In the genomic region with DNA sequence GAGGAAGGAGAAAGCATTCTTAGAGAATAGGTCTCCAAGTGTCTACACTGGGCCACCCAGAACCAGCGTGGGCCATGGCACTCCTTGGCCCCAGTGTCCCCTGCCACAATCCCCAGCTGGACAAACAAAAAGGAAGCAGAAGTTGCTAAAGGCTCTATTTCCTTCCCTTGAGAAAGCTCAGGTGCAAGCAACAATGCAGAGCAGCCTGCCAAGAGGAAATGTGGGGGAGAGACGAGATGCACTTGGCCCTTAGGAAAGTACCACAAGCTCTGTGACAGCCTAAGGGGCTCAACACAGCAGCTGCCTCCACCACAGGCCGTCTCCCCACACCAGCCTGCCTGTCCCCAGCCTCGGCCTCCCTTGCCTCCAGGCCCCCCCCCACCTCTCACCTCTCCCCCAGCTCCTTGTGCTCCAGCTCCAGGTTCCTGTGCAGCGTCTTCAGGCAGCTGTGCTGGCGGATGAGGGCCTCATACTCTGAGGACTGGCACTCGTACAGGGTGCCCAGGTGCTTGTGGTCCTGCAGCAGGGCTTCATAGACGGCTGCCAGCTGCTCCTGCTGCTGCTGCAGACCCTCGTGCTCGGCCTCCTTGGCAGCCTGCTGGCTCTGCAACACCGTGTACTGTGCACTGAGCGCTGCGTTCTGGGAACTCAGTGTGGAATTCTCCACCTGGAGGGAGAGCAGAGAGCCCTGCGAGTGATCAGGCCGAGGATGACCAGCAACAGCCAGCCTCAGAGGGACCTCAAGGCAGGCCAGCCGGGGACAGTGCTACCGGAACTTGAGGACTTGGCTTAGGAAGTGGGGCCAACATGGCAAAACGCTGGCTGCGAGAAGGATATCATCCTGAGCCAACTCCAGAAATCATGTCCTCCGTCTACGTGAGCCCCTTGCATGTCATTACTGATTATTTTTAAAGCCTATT, we compare ENCODE assay signal across 9 mouse cellular contexts. TPM values are rescaled to one million over a fixed set of nuclear protein-coding genes. Genes with fewer than 3 reads are reported as not detected.
DNase-seq lines count a peak whose midpoint lies in the region; ATAC-seq and TF ChIP-seq lines count a peak whose summit lies in the region.
"Had no signal": no experiment of that assay in that cellular context is flagged by ENCODE, and none has a peak within 500 bp of the region (broad histone marks: within the 10 kb centered on the region; RNA-seq: fewer than 3 reads in every experiment).

No protein-coding gene starts in this region.

- no peak overlapping the region for H3K4me3 ChIP-seq in limb, embryonic 14.5 days (replicated peaks; ENCODE audit: low read length)
- H3K4me3 ChIP-seq: liver, embryonic 13.5 days had no signal

- H3K27ac ChIP-seq in limb, embryonic 14.5 days (replicated peaks; ENCODE audit: low read depth, low read length), result peak overlapping the region; percentile 55
- H3K27ac ChIP-seq: liver, embryonic 13.5 days had no signal

- H3K9me3 ChIP-seq in limb, embryonic 14.5 days (ENCODE audit: control insufficient read depth, low read length), result no peaks in the 10 kb centered on the region
- H3K9me3 ChIP-seq: liver, embryonic 13.5 days had no signal

- no peaks in the 10 kb centered on the region for H3K4me1 ChIP-seq in limb, embryonic 14.5 days (ENCODE audit: control insufficient read depth, insufficient read depth, low read length)
- H3K4me1 ChIP-seq: liver, embryonic 13.5 days had no signal

- H3K27me3 ChIP-seq in limb, embryonic 14.5 days (ENCODE audit: control insufficient read depth, insufficient read depth, low read length), result no peaks in the 10 kb centered on the region
- H3K27me3 ChIP-seq: liver, embryonic 13.5 days had no signal

- ATAC-seq in limb, embryonic 14.5 days (ENCODE audit: low FRiP score, low read depth), result peak; percentile 44; the same call in 1 of the 2 replicates

- 0 out of 2 replicates have a peak, but pooled peaks cover 2% of the 10 kb centered on the region for H3K36me3 ChIP-seq in limb, embryonic 14.5 days (ENCODE audit: control insufficient read depth, insufficient read depth, low read length)

- intact Hi-C loops in heart, postnatal 10 days (cut with DNase I), result no loop called here

- TF ChIP-seq POLR2A in limb, embryonic 14.5 days (IDR thresholded peaks at IDR 0.05; ENCODE audit: borderline replicate concordance, extremely low read depth, insufficient read depth, insufficient read length), result no peak

- H3K9ac ChIP-seq in limb, embryonic 14.5 days (ENCODE audit: low read depth, low read length, severe bottlenecking), result peak overlapping the region; percentile 25; the same call in 1 of the 2 replicates
- H3K9ac ChIP-seq: liver, embryonic 13.5 days had no signal

- 57% methylated on average over 21 of the region's 21 CpGs for WGBS in limb, embryonic 14.5 days

- no peak overlapping the region for H3K4me2 ChIP-seq in limb, embryonic 14.5 days (replicated peaks; ENCODE audit: low read depth, low read length, severe bottlenecking)
- H3K4me2 ChIP-seq: liver, embryonic 13.5 days had no signal

- DNase-seq in adrenal gland, postnatal 14 days, result peak; percentile 36
- no peak for DNase-seq in adrenal gland, postnatal 4 days (ENCODE audit: low spot score in 2 of 2)
- peak; percentile 15 to 43 for DNase-seq in adrenal gland, postnatal 36 days
- DNase-seq in heart, postnatal 10 days, result peak; percentile 65 to 76
- no peak for DNase-seq in limb, embryonic 14.5 days (ENCODE audit: low spot score)
- DNase-seq in spleen, postnatal 14 days (ENCODE audit: low spot score in 2 of 2), result no peak
- DNase-seq in testis, postnatal 14 days (ENCODE audit: low spot score), result no peak
- no peak for DNase-seq in right cerebral cortex, adult 18-20 months
- DNase-seq: liver, embryonic 13.5 days had no signal

RNA-seq across cellular contexts. Expression of gene Gpr68, which starts 29.7 kb away (rescaled TPM):
- total RNA-seq in adrenal gland, postnatal 14 days (2021), result 0.85 and 3.1 TPM in 2 replicates
- 1 to 10 TPM; 2.5 to 2.8 TPM for total RNA-seq in adrenal gland, postnatal 4 days (2021)
- total RNA-seq in adrenal gland, postnatal 36 days (2021), result under 1 TPM; 0.79 to 0.82 TPM
- under 1 TPM; 0.55 to 0.81 TPM for total RNA-seq in heart, postnatal 10 days (2021)
- 0.79 and 1.0 TPM in 2 replicates for polyA plus RNA-seq in limb, embryonic 14.5 days (2012; rRNA removed)
- 0.19 and 0.40 TPM in 2 replicates for polyA plus RNA-seq in limb, embryonic 14.5 days (2014; fragmentation: Nextera tagmentation; extraction: Ambion mirVana)

Comparison
In these comparisons a context has a peak if more than half of its experiments do, and no peak if none do; other contexts are left out.
1. DNase-seq: peak in adrenal gland, postnatal 14 days (single experiment), adrenal gland, postnatal 36 days (2 of 2) and heart, postnatal 10 days (2 of 2); none in adrenal gland, postnatal 4 days (0 of 2), limb, embryonic 14.5 days (single experiment), spleen, postnatal 14 days (0 of 2), testis, postnatal 14 days (single experiment) and right cerebral cortex, adult 18-20 months (single experiment).